In the genomic region with DNA sequence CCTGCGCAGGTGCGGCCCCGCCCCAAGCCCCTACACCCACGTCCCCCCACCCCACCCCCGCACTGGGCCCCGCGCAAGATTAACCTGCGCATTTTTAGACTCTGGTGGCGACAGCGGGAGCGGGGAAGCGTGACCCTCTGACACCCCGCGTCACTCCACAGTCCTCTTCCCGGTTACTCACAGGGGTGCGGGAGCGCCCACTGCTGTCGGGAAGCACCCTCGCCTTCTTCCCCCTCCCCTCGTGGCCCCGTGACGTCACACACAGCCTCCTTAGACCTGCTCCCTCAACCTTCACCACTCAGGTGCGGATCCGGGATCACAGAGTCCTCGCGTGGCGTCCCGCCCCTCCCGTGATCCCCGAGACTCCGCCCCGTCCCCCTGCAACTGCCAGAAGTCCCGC, we compare ENCODE assay signal across 8 mouse cellular contexts.
DNase-seq lines count a peak whose midpoint lies in the region; ATAC-seq and TF ChIP-seq lines count a peak whose summit lies in the region.
"Not testable (repeated sequence)": the region's sequence is repeated elsewhere in the genome, so short reads cannot be mapped to it uniquely, and the experiment has no call there.

No protein-coding gene starts in this region.

- TF ChIP-seq POLR2A in ES-Bruce4 (IDR thresholded peaks at IDR 0.05; ENCODE audit: insufficient read depth, low read length); limb, embryonic 14.5 days (IDR thresholded peaks at IDR 0.05; ENCODE audit: borderline replicate concordance, extremely low read depth, insufficient read depth, insufficient read length): not testable (repeated sequence)

- DNase-seq in adrenal gland, postnatal 36 days = peak; percentile 5 to 11
- not testable (repeated sequence) for DNase-seq in heart, embryonic 10.5 days (ENCODE audit: low spot score); limb, embryonic 14.5 days (ENCODE audit: low spot score)
- DNase-seq in midbrain, embryonic 14.5 days = peak; percentile 0

- not testable (repeated sequence) for H3K9me3 ChIP-seq in ES-Bruce4 (replicated peaks; ENCODE audit: control insufficient read depth, insufficient read depth, low read length, poor library complexity, severe bottlenecking); heart, embryonic 10.5 days; hindbrain, embryonic 13.5 days; kidney, embryonic 14.5 days (ENCODE audit: control insufficient read depth, low read length); limb, embryonic 14.5 days (ENCODE audit: control insufficient read depth, low read length); midbrain, embryonic 14.5 days (ENCODE audit: control insufficient read depth, low read length); stomach, embryonic 14.5 days (ENCODE audit: control insufficient read depth, low read depth, low read length)

- H3K4me1 ChIP-seq in ES-Bruce4 (ENCODE audit: control insufficient read depth, insufficient read depth, low read length); heart, embryonic 10.5 days; hindbrain, embryonic 13.5 days (replicated peaks); kidney, embryonic 14.5 days (ENCODE audit: control insufficient read depth, insufficient read depth, low read length); limb, embryonic 14.5 days (ENCODE audit: control insufficient read depth, insufficient read depth, low read length); midbrain, embryonic 14.5 days (ENCODE audit: control insufficient read depth, insufficient read depth, low read length); stomach, embryonic 14.5 days (ENCODE audit: control insufficient read depth, insufficient read depth, low read length): not testable (repeated sequence)

- not testable (repeated sequence) for H3K36me3 ChIP-seq in ES-Bruce4 (ENCODE audit: control insufficient read depth, insufficient read depth, low read length, poor library complexity, severe bottlenecking); heart, embryonic 10.5 days; hindbrain, embryonic 13.5 days; kidney, embryonic 14.5 days (ENCODE audit: control insufficient read depth, insufficient read depth, low read length); limb, embryonic 14.5 days (ENCODE audit: control insufficient read depth, insufficient read depth, low read length); midbrain, embryonic 14.5 days (ENCODE audit: control insufficient read depth, insufficient read depth, low read length); stomach, embryonic 14.5 days (ENCODE audit: control insufficient read depth, insufficient read depth, low read length)

- not testable (repeated sequence) for H3K27me3 ChIP-seq in ES-Bruce4 (ENCODE audit: control insufficient read depth, insufficient read depth, low read length, poor library complexity, severe bottlenecking); heart, embryonic 10.5 days (ENCODE audit: insufficient read depth, poor library complexity, severe bottlenecking); hindbrain, embryonic 13.5 days; kidney, embryonic 14.5 days (ENCODE audit: control insufficient read depth, insufficient read depth, low read length); limb, embryonic 14.5 days (ENCODE audit: control insufficient read depth, insufficient read depth, low read length); midbrain, embryonic 14.5 days (ENCODE audit: control insufficient read depth, insufficient read depth, low read length); stomach, embryonic 14.5 days (ENCODE audit: control insufficient read depth, insufficient read depth, low read length)

- H3K4me3 ChIP-seq in ES-Bruce4 (ENCODE audit: low read depth, low read length) = peak overlapping the region; percentile 59
- peak overlapping the region; percentile 42 for H3K4me3 ChIP-seq in heart, embryonic 10.5 days
- H3K4me3 ChIP-seq in hindbrain, embryonic 13.5 days = peak overlapping the region; percentile 19
- peak overlapping the region; percentile 22 for H3K4me3 ChIP-seq in kidney, embryonic 14.5 days (ENCODE audit: low read length)
- peak overlapping the region; percentile 8; the same call in 1 of the 2 replicates for H3K4me3 ChIP-seq in limb, embryonic 14.5 days (replicated peaks; ENCODE audit: low read length)
- H3K4me3 ChIP-seq in midbrain, embryonic 14.5 days (replicated peaks; ENCODE audit: low read depth, low read length); stomach, embryonic 14.5 days (ENCODE audit: low read depth, low read length): not testable (repeated sequence)

- TF ChIP-seq EP300 in ES-Bruce4 (IDR thresholded peaks at IDR 0.05; ENCODE audit: insufficient read depth, low read depth, low read length) = not testable (repeated sequence)

- peak overlapping the region; percentile 26; the same call in 1 of the 2 replicates for H3K9ac ChIP-seq in ES-Bruce4 (ENCODE audit: low read depth, poor library complexity, severe bottlenecking)
- not testable (repeated sequence) for H3K9ac ChIP-seq in hindbrain, embryonic 13.5 days; kidney, embryonic 14.5 days (ENCODE audit: low read depth, low read length); limb, embryonic 14.5 days (ENCODE audit: low read depth, low read length, severe bottlenecking); midbrain, embryonic 14.5 days (replicated peaks; ENCODE audit: low read length); stomach, embryonic 14.5 days (replicated peaks; ENCODE audit: low read depth, low read length)

- not testable (repeated sequence) for ATAC-seq in hindbrain, embryonic 13.5 days (ENCODE audit: low FRiP score); kidney, embryonic 14.5 days (ENCODE audit: low FRiP score, low TSS enrichment); limb, embryonic 14.5 days (ENCODE audit: low FRiP score, low read depth); midbrain, embryonic 14.5 days (ENCODE audit: low FRiP score, low TSS enrichment); stomach, embryonic 14.5 days (ENCODE audit: insufficient number of reproducible peaks, insufficient read depth, low FRiP score, low read depth)

- WGBS in heart, embryonic 10.5 days = 7% methylated on average over 32 of the region's 33 CpGs
- WGBS in hindbrain, embryonic 13.5 days = 10% methylated on average over 31 of the region's 33 CpGs
- WGBS in kidney, embryonic 14.5 days = 5% methylated on average over 24 of the region's 33 CpGs
- 11% methylated on average over 18 of the region's 33 CpGs for WGBS in limb, embryonic 14.5 days
- WGBS in midbrain, embryonic 14.5 days = 12% methylated on average over 30 of the region's 33 CpGs
- WGBS in stomach, embryonic 14.5 days = 12% methylated on average over 27 of the region's 33 CpGs

- H3K4me2 ChIP-seq in hindbrain, embryonic 13.5 days = peak overlapping the region; percentile 40
- peak overlapping the region; percentile 36 for H3K4me2 ChIP-seq in kidney, embryonic 14.5 days (replicated peaks; ENCODE audit: low read depth, low read length)
- peak overlapping the region; percentile 19; the same call in 1 of the 2 replicates for H3K4me2 ChIP-seq in limb, embryonic 14.5 days (replicated peaks; ENCODE audit: low read depth, low read length, severe bottlenecking)
- not testable (repeated sequence) for H3K4me2 ChIP-seq in midbrain, embryonic 14.5 days (ENCODE audit: low read length)
- H3K4me2 ChIP-seq in stomach, embryonic 14.5 days (replicated peaks; ENCODE audit: low read depth, low read length) = peak overlapping the region; percentile 12; the same call in 1 of the 2 replicates

- peak; percentile 25 for TF ChIP-seq CTCF in ES-Bruce4 (IDR thresholded peaks at IDR 0.05; ENCODE audit: low read depth, low read length)

- H3K27ac ChIP-seq in ES-Bruce4 (ENCODE audit: insufficient read depth, low read length); heart, embryonic 10.5 days; hindbrain, embryonic 13.5 days; kidney, embryonic 14.5 days (ENCODE audit: low read depth, low read length); limb, embryonic 14.5 days (replicated peaks; ENCODE audit: low read depth, low read length); midbrain, embryonic 14.5 days (replicated peaks; ENCODE audit: low read depth, low read length); stomach, embryonic 14.5 days (ENCODE audit: low read length): not testable (repeated sequence)
